Mouse (Mus musculus) bone marrow, adult 2 months (tissue): ENCODE measurements at regions not wholly inside any gene's neighbourhood (a gene's known extent, or its start where the extent isn't known, plus 50 kb on each side); places are given as distances from the start of the nearest gene placed in this dataset.

ENCODE experiments used
- H3K27ac ChIP-seq: fragments of 200-500 bp; 2 replicates; pipeline ENCODE4 v1.5.1; 2012; ENCODE audit warnings: low read depth, mild to moderate bottlenecking, control low read depth, inconsistent platforms, low read length; ENCODE audit not compliant: control insufficient read depth, poor library complexity, insufficient read depth
- H3K4me1 ChIP-seq: fragments of 200-500 bp; 2 replicates; pipeline ENCODE4 v1.6.1; 2011; ENCODE audit warnings: low read length; ENCODE audit not compliant: control insufficient read depth, insufficient read depth
- H3K4me3 ChIP-seq: fragments of 200-500 bp; replicated peaks from 2 replicates; pipeline ENCODE3; 2011; ENCODE audit warnings: mild to moderate bottlenecking, low read depth, low read length, control low read depth; ENCODE audit not compliant: control insufficient read depth
- CTCF ChIP-seq: fragments of 200-500 bp; IDR thresholded peaks from 2 replicates; pipeline ENCODE4 v1.5.1; 2011; ENCODE audit warnings: low read length, control low read depth; ENCODE audit not compliant: control insufficient read depth, insufficient read depth
- POLR2A ChIP-seq: fragments of 200-500 bp; IDR thresholded peaks from 2 replicates; pipeline ENCODE4 v1.6.1; 2011; ENCODE audit warnings: low read depth, mild to moderate bottlenecking, control low read depth, low read length, borderline replicate concordance; ENCODE audit not compliant: control insufficient read depth
- WGBS: fragments of 180-500 bp; shearing (Covaris S2); methylation state at CpG from one replicate; pipeline ENCODE4 v1.1.7; 2018; 5-methylcytosine and 5-hydroxymethylcytosine counted together

GRCm38 (mm10) chr4:124277456-124278181, 333.0 kb downstream of the 3100002H09Rik start:
- TF ChIP-seq CTCF (no peak), POLR2A (no peak)
- H3K4me3 ChIP-seq = no peak overlapping the region
- no peaks in the 10 kb centered on the region for H3K4me1 ChIP-seq
- 6% methylated on average over 43 of the region's 43 CpGs for WGBS
- H3K27ac ChIP-seq = no peak overlapping the region

- WGBS = 16% methylated on average over 21 of the region's 21 CpGs
- TF ChIP-seq POLR2A (no peak), CTCF (no peak)
- Histone ChIP-seq H3K27ac (no peak overlapping the region), H3K4me3 (no peak overlapping the region), H3K4me1 (no peaks in the 10 kb centered on the region)
These were observed 333.7 kb downstream of the 3100002H09Rik start for GRCm38 (mm10) chr4:124276741-124277455.

- H3K4me1 ChIP-seq = no peaks in the 10 kb centered on the region
- WGBS = 11% methylated on average over 2 of the region's 2 CpGs
- TF ChIP-seq CTCF (no peak), POLR2A (no peak)
- no peak overlapping the region for H3K27ac ChIP-seq
- H3K4me3 ChIP-seq = no peak overlapping the region
These were observed 338.6 kb downstream of the 3100002H09Rik start for GRCm38 (mm10) chr4:124272002-124272401.

GRCm38 (mm10) chr4:124268404-124268803, 342.2 kb downstream of the 3100002H09Rik start:
- no peak for TF ChIP-seq CTCF
- no peak for TF ChIP-seq POLR2A
- WGBS = 78% methylated on average over 4 of the region's 4 CpGs

GRCm38 (mm10) chr4:124266573-124266972, 344.0 kb downstream of the 3100002H09Rik start:
- Histone ChIP-seq H3K4me1 (no peaks in the 10 kb centered on the region), H3K4me3 (no peak overlapping the region), H3K27ac (no peak overlapping the region)
- 80% methylated on average over 4 of the region's 4 CpGs for WGBS
- no peak for TF ChIP-seq POLR2A
- no peak for TF ChIP-seq CTCF

More at GRCm38 (mm10) chr4:124268404-124268803, 342.2 kb downstream of the 3100002H09Rik start:
- Histone ChIP-seq H3K27ac (no peak overlapping the region), H3K4me1 (no peaks in the 10 kb centered on the region), H3K4me3 (no peak overlapping the region)

GRCm38 (mm10) chr4:124265527-124265926, 345.1 kb downstream of the 3100002H09Rik start:
- WGBS = 76% methylated on average over 15 of the region's 15 CpGs
- H3K4me1 ChIP-seq = no peaks in the 10 kb centered on the region
- no peak overlapping the region for H3K27ac ChIP-seq
- TF ChIP-seq POLR2A (no peak), CTCF (no peak)
- H3K4me3 ChIP-seq = no peak overlapping the region

- H3K4me3 ChIP-seq = no peak overlapping the region
- WGBS = 3% methylated on average over 9 of the region's 9 CpGs
- no peak overlapping the region for H3K27ac ChIP-seq
- TF ChIP-seq POLR2A (no peak), CTCF (no peak)
- H3K4me1 ChIP-seq = no peaks in the 10 kb centered on the region
These were observed 339.2 kb upstream of the 4930535I16Rik start for GRCm38 (mm10) chr4:124257006-124257405.

- Histone ChIP-seq H3K27ac (no peak overlapping the region), H3K4me3 (no peak overlapping the region), H3K4me1 (no peaks in the 10 kb centered on the region)
- WGBS = 75% methylated on average over 7 of the region's 7 CpGs
- TF ChIP-seq POLR2A (no peak), CTCF (no peak)
These were observed 338.7 kb upstream of the 4930535I16Rik start for GRCm38 (mm10) chr4:124256515-124256914.
